Mouse (Mus musculus) MEL (cell line): ENCODE measurements at regions not wholly inside any gene's neighbourhood (a gene's known extent, or its start where the extent isn't known, plus 50 kb on each side); places are given as distances from the start of the nearest gene placed in this dataset.

Experiments
- DNase-seq: peaks from one replicate; pipeline ENCODE4 v3.0.0; 2011; ENCODE audit warnings: low read depth, low spot score
- H3K27ac ChIP-seq: 2 replicates; pipeline ENCODE4 v1.5.1; 2012; ENCODE audit warnings: low read depth, mild to moderate bottlenecking, control low read depth, low read length, moderate library complexity; ENCODE audit not compliant: control insufficient read depth
- H3K27me3 ChIP-seq, 2 experiments: fragments of 150-350 bp in 1 of 2; sonication (generic) in 1 of 2; 2 replicates each; pipeline ENCODE4 v1.6.1; 2012; ENCODE audit warnings: low read length in 2 of 2, mild to moderate bottlenecking in 2 of 2, improper control_type of control experiment in 1 of 2, moderate library complexity in 1 of 2; ENCODE audit not compliant: insufficient read depth in 2 of 2, control insufficient read depth in 1 of 2
- H3K36me3 ChIP-seq, 2 experiments: 2 replicates each; pipeline ENCODE4 v1.6.1; 2012 to 2014; ENCODE audit warnings: low read length in 2 of 2, improper control_type of control experiment in 1 of 2, inconsistent platforms in 1 of 2, mild to moderate bottlenecking in 1 of 2; ENCODE audit not compliant: insufficient read depth in 2 of 2, control insufficient read depth in 1 of 2
- H3K4me1 ChIP-seq, 2 experiments: fragments of 150-350 bp in 1 of 2; sonication (generic) in 1 of 2; 2 replicates each; pipeline ENCODE4 v1.6.1; 2012; ENCODE audit warnings: low read length in 2 of 2, improper control_type of control experiment in 1 of 2, mild to moderate bottlenecking in 1 of 2; ENCODE audit not compliant: insufficient read depth in 2 of 2, control insufficient read depth in 1 of 2
- H3K4me3 ChIP-seq, 2 experiments: fragments of 150-350 bp in 1 of 2; sonication (generic) in 1 of 2; 2 replicates each; pipeline ENCODE4 v1.5.1; 2012; ENCODE audit warnings: low read depth in 2 of 2, low read length in 2 of 2, mild to moderate bottlenecking in 2 of 2, moderate library complexity in 2 of 2, control low read depth in 1 of 2, improper control_type of control experiment in 1 of 2; ENCODE audit not compliant: control insufficient read depth in 1 of 2, insufficient read depth in 1 of 2
- H3K79me2 ChIP-seq: 2 replicates; pipeline ENCODE4 v1.6.1; 2012; ENCODE audit warnings: mild to moderate bottlenecking, low read length, moderate library complexity; ENCODE audit not compliant: control insufficient read depth, poor library complexity, insufficient read depth
- H3K9ac ChIP-seq: 2 replicates; pipeline ENCODE4 v1.6.1; 2012; ENCODE audit warnings: low read depth, mild to moderate bottlenecking, control low read depth, low read length, moderate library complexity; ENCODE audit not compliant: control insufficient read depth, poor library complexity, severe bottlenecking
- H3K9me3 ChIP-seq: fragments of 150-350 bp; sonication (generic); replicated peaks from 2 replicates; pipeline ENCODE4 v1.6.1; 2012; ENCODE audit warnings: mild to moderate bottlenecking, low read length, improper control_type of control experiment, moderate library complexity; ENCODE audit not compliant: insufficient read depth
- CHD2 ChIP-seq: IDR thresholded peaks from 2 replicates; pipeline ENCODE4 v1.6.1; 2011; ENCODE audit warnings: low read length, improper control_type of control experiment
- EP300 ChIP-seq, 2 experiments: IDR thresholded peaks; 2 replicates each; pipeline ENCODE4 v1.6.1; 2011; ENCODE audit warnings: improper control_type of control experiment in 2 of 2, low read length in 2 of 2, low read depth in 1 of 2, mild to moderate bottlenecking in 1 of 2
- ETS1 ChIP-seq: IDR thresholded peaks from 2 replicates; pipeline ENCODE4 v1.6.1; 2012; ENCODE audit warnings: low read depth, mild to moderate bottlenecking, inconsistent platforms, low read length, improper control_type of control experiment, moderate library complexity
- GABPA ChIP-seq: IDR thresholded peaks from 2 replicates; pipeline ENCODE4 v1.6.1; 2012; ENCODE audit warnings: low read depth, mild to moderate bottlenecking, inconsistent platforms, low read length, improper control_type of control experiment, moderate library complexity
- HCFC1 ChIP-seq: IDR thresholded peaks from 2 replicates; pipeline ENCODE4 v1.6.1; 2012; ENCODE audit warnings: low read depth, mild to moderate bottlenecking, inconsistent platforms, low read length, improper control_type of control experiment, moderate library complexity
- JUND ChIP-seq: IDR thresholded peaks from 2 replicates; pipeline ENCODE4 v1.6.1; 2011; ENCODE audit warnings: low read depth, mild to moderate bottlenecking, improper control_type of control experiment, low read length
- MAX ChIP-seq: IDR thresholded peaks from 2 replicates; pipeline ENCODE4 v1.6.1; 2011; ENCODE audit warnings: low read length, improper control_type of control experiment
- MAZ ChIP-seq: IDR thresholded peaks from 2 replicates; pipeline ENCODE4 v1.6.1; 2012; ENCODE audit warnings: low read depth, mild to moderate bottlenecking, inconsistent platforms, low read length, improper control_type of control experiment
- MEF2A ChIP-seq: IDR thresholded peaks from 2 replicates; pipeline ENCODE4 v1.6.1; 2014; ENCODE audit warnings: low read depth, mild to moderate bottlenecking, inconsistent platforms, low read length, improper control_type of control experiment; ENCODE audit not compliant: poor library complexity, insufficient replicate concordance, severe bottlenecking; ENCODE audit errors: extremely low read depth
- NRF1 ChIP-seq: IDR thresholded peaks from 2 replicates; pipeline ENCODE4 v1.6.1; 2014; ENCODE audit warnings: low read depth, mild to moderate bottlenecking, inconsistent platforms, low read length, improper control_type of control experiment, moderate library complexity; ENCODE audit not compliant: poor library complexity, insufficient read depth, severe bottlenecking
- POLR2AphosphoS2 ChIP-seq: IDR thresholded peaks from 2 replicates; pipeline ENCODE4 v1.6.1; 2011; ENCODE audit warnings: low read length, improper control_type of control experiment
- RAD21 ChIP-seq: IDR thresholded peaks from 2 replicates; pipeline ENCODE4 v1.6.1; 2011; ENCODE audit warnings: mild to moderate bottlenecking, low read depth, low read length, improper control_type of control experiment
- RCOR1 ChIP-seq: IDR thresholded peaks from 2 replicates; pipeline ENCODE4 v1.6.1; 2012; ENCODE audit warnings: low read depth, mild to moderate bottlenecking, inconsistent platforms, low read length, improper control_type of control experiment
- SIN3A ChIP-seq: IDR thresholded peaks from 2 replicates; pipeline ENCODE4 v1.6.1; 2012; ENCODE audit warnings: low read length, improper control_type of control experiment, inconsistent platforms
- SMC3 ChIP-seq: IDR thresholded peaks from 2 replicates; pipeline ENCODE4 v1.6.1; 2011; ENCODE audit warnings: low read depth, low read length, improper control_type of control experiment
- TCF12 ChIP-seq: IDR thresholded peaks from 2 replicates; pipeline ENCODE4 v1.6.1; 2014; ENCODE audit warnings: low read depth, mild to moderate bottlenecking, inconsistent platforms, low read length, improper control_type of control experiment, moderate library complexity
- UBTF ChIP-seq: IDR thresholded peaks from 2 replicates; pipeline ENCODE4 v1.6.1; 2012; ENCODE audit warnings: low read depth, mild to moderate bottlenecking, inconsistent platforms, low read length, improper control_type of control experiment, moderate library complexity, borderline replicate concordance; ENCODE audit not compliant: insufficient read depth
- ZC3H11A ChIP-seq: IDR thresholded peaks from 2 replicates; pipeline ENCODE4 v1.6.1; 2012; ENCODE audit warnings: low read depth, mild to moderate bottlenecking, inconsistent platforms, low read length, improper control_type of control experiment
- ZKSCAN1 ChIP-seq: IDR thresholded peaks from 2 replicates; pipeline ENCODE4 v1.6.1; 2012; ENCODE audit warnings: low read depth, mild to moderate bottlenecking, inconsistent platforms, low read length, improper control_type of control experiment, moderate library complexity
- ZNF384 ChIP-seq: IDR thresholded peaks from 2 replicates; pipeline ENCODE4 v1.6.1; 2012; ENCODE audit warnings: low read depth, mild to moderate bottlenecking, inconsistent platforms, low read length, improper control_type of control experiment

- Histone ChIP-seq H3K79me2 (no peaks in the 10 kb centered on the region), H3K9me3 (no peaks in the 10 kb centered on the region), H3K27me3 (no peaks in the 10 kb centered on the region), H3K27ac (no peak overlapping the region), H3K36me3 (no peaks in the 10 kb centered on the region), H3K4me1 (no peaks in the 10 kb centered on the region), H3K9ac (no peak overlapping the region), H3K4me3 (no peak overlapping the region)
- no peak for DNase-seq
- no peak for TF ChIP-seq POLR2AphosphoS2
Measured at GRCm38 (mm10) chr16:19203681-19204080, 110.2 kb downstream of the Olfr164 start.

DNA sequence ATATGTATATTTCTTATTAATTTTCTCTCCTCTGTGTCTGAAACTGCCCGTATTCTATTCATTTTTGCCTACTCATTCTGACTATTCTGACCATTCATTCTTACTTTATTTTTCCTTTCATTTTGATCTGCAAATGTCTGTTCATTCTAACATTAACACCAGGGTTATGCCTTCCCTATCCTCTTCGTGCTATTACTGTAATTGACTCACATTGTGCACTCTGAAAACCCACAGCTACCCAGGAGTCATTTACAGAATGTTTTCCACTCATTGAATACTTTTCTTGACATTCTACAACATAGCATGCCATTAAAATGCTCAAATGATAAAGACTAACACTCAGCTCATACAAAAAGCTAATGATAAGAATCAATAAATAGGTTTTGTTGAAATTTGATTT, 112.9 kb downstream of the Olfr164 start:
- no peak overlapping the region for H3K9ac ChIP-seq
- H3K9me3 ChIP-seq, result no peaks in the 10 kb centered on the region
- DNase-seq, result no peak
- TF ChIP-seq SMC3 (no peak), EP300 (IDR thresholded peaks at IDR 0.05; ENCODE audit: low read depth in 1 of 2, low read length in 2 of 2) (no peak), MAX (no peak), ZC3H11A (no peak), GABPA (no peak), ZKSCAN1 (no peak), MAZ (no peak), MEF2A (no peak), RCOR1 (no peak), ETS1 (no peak), HCFC1 (no peak), UBTF (no peak), SIN3A (no peak), CHD2 (no peak), ZNF384 (no peak), JUND (no peak), NRF1 (no peak), TCF12 (no peak), RAD21 (no peak)
- H3K4me3 ChIP-seq, result no peak overlapping the region
- H3K4me1 ChIP-seq, result no peaks in the 10 kb centered on the region
- no peaks in the 10 kb centered on the region for H3K27me3 ChIP-seq
- no peaks in the 10 kb centered on the region for H3K36me3 ChIP-seq
- H3K27ac ChIP-seq, result no peak overlapping the region
- no peaks in the 10 kb centered on the region for H3K79me2 ChIP-seq
